Mouse (Mus musculus) bone marrow, adult 2 months (tissue): ENCODE data around the gene Tead3. TPM values are rescaled to one million over a fixed set of nuclear protein-coding genes. Genes with fewer than 3 reads are reported as not detected.

Experiments used
- H3K27ac ChIP-seq: fragments of 200-500 bp; 2 replicates; pipeline ENCODE4 v1.5.1; 2012; ENCODE audit warnings: low read depth, mild to moderate bottlenecking, control low read depth, inconsistent platforms, low read length; ENCODE audit not compliant: control insufficient read depth, poor library complexity, insufficient read depth
- H3K4me1 ChIP-seq: fragments of 200-500 bp; 2 replicates; pipeline ENCODE4 v1.6.1; 2011; ENCODE audit warnings: low read length; ENCODE audit not compliant: control insufficient read depth, insufficient read depth
- H3K4me3 ChIP-seq: fragments of 200-500 bp; replicated peaks from 2 replicates; pipeline ENCODE3; 2011; ENCODE audit warnings: mild to moderate bottlenecking, low read depth, low read length, control low read depth; ENCODE audit not compliant: control insufficient read depth
- CTCF ChIP-seq: fragments of 200-500 bp; IDR thresholded peaks from 2 replicates; pipeline ENCODE4 v1.5.1; 2011; ENCODE audit warnings: low read length, control low read depth; ENCODE audit not compliant: control insufficient read depth, insufficient read depth
- POLR2A ChIP-seq: fragments of 200-500 bp; IDR thresholded peaks from 2 replicates; pipeline ENCODE4 v1.6.1; 2011; ENCODE audit warnings: low read depth, mild to moderate bottlenecking, control low read depth, low read length, borderline replicate concordance; ENCODE audit not compliant: control insufficient read depth
- WGBS: fragments of 180-500 bp; shearing (Covaris S2); methylation state at CpG from one replicate; pipeline ENCODE4 v1.1.7; 2018; 5-methylcytosine and 5-hydroxymethylcytosine counted together
- polyA plus RNA-seq: library from polyadenylated mRNA; stranded (reverse); fragments of >200 nt; gene quantifications from 2 replicates; pipeline ENCODE4 v1.2.4, GENCODE M21; 2011; ENCODE audit warnings: low replicate concordance; ENCODE audit not compliant: missing spikeins, insufficient read depth, insufficient read length

Gene Tead3
- polyA plus RNA-seq, 1 experiment: 2.8 TPM

GRCm38 (mm10) chr17:28317725-28318124 is 32.9 kb downstream of the Tead3 start:
- no peak overlapping the region for H3K27ac ChIP-seq
- H3K4me1 ChIP-seq: peaks cover 3% of the 10 kb centered on the region
- TF ChIP-seq CTCF (no peak), POLR2A (no peak)
- WGBS: 70% methylated on average over 9 of the region's 9 CpGs
- no peak overlapping the region for H3K4me3 ChIP-seq

- Histone ChIP-seq H3K4me3 (no peak overlapping the region), H3K4me1 (peaks cover 3% of the 10 kb centered on the region), H3K27ac (no peak overlapping the region)
- WGBS: 94% methylated on average over 8 of the region's 8 CpGs
- TF ChIP-seq CTCF (no peak), POLR2A (no peak)
These were observed 33.5 kb downstream of the Tead3 start for GRCm38 (mm10) chr17:28317091-28317490.

GRCm38 (mm10) chr17:28316476-28316875 is 34.1 kb downstream of the Tead3 start:
- Histone ChIP-seq H3K27ac (no peak overlapping the region), H3K4me3 (no peak overlapping the region), H3K4me1 (peaks cover 3% of the 10 kb centered on the region)
- WGBS: 93% methylated on average over 9 of the region's 9 CpGs
- TF ChIP-seq POLR2A (no peak), CTCF (0 out of 2 replicates have a peak, but pooled peaks have one; percentile 11)

GRCm38 (mm10) chr17:28315611-28316160 is 34.9 kb downstream of the Tead3 start:
- no peak overlapping the region for H3K27ac ChIP-seq
- 90% methylated on average over 20 of the region's 20 CpGs for WGBS
- peaks cover 3% of the 10 kb centered on the region for H3K4me1 ChIP-seq
- TF ChIP-seq POLR2A (no peak), CTCF (no peak)
- H3K4me3 ChIP-seq: no peak overlapping the region

GRCm38 (mm10) chr17:28313880-28314225 is 36.8 kb downstream of the Tead3 start:
- WGBS: 2% methylated on average over 11 of the region's 11 CpGs
- no peak for TF ChIP-seq POLR2A
- no peak for TF ChIP-seq CTCF
- Histone ChIP-seq H3K27ac (peak overlapping the region; percentile 87), H3K4me3 (peak overlapping the region; percentile 83), H3K4me1 (peaks cover 3% of the 10 kb centered on the region)

- WGBS: under 1% methylated on average over 69 of the region's 69 CpGs
- peaks cover 4% of the 10 kb centered on the region for H3K4me1 ChIP-seq
- TF ChIP-seq CTCF (no peak), POLR2A (peak; percentile 68; the same call in 1 of the 2 replicates)
- H3K27ac ChIP-seq: peak within 1 kb of the TSS; percentile 87
- peak within 1 kb of the TSS; percentile 83 for H3K4me3 ChIP-seq
These were observed 37.3 kb downstream of the Tead3 start, which contains the start of gene Fance for GRCm38 (mm10) chr17:28313212-28313879. Gene Fance (plus strand): TSS chr17:28313519.

GRCm38 (mm10) chr17:28312232-28313211 is 38.1 kb downstream of the Tead3 start:
- TF ChIP-seq CTCF (peak; percentile 36; the same call in 1 of the 2 replicates), POLR2A (no peak)
- 17% methylated on average over 17 of the region's 17 CpGs for WGBS
- H3K4me3 ChIP-seq: peak overlapping the region; percentile 53
- H3K4me1 ChIP-seq: peaks cover 4% of the 10 kb centered on the region
- peak overlapping the region; percentile 62 for H3K27ac ChIP-seq

- Histone ChIP-seq H3K27ac (no peak overlapping the region), H3K4me3 (no peak overlapping the region), H3K4me1 (peaks cover 4% of the 10 kb centered on the region)
- no peak for TF ChIP-seq CTCF
- TF ChIP-seq POLR2A: no peak
- 61% methylated on average over 5 of the region's 5 CpGs for WGBS
These were observed 39.1 kb downstream of the Tead3 start for GRCm38 (mm10) chr17:28311366-28312132.
